Mouse (Mus musculus): ENCODE measurements at regions not wholly inside any gene's neighbourhood (a gene's known extent, or its start where the extent isn't known, plus 50 kb on each side); places are given as distances from the start of the nearest gene placed in this dataset.

- Histone ChIP-seq H3K27me3 (ENCODE audit: insufficient read depth, poor library complexity, severe bottlenecking) (no peaks in the 10 kb centered on the region), H3K4me3 (no peak overlapping the region), H3K9me3 (no peaks in the 10 kb centered on the region), H3K4me1 (replicated peaks) (peaks cover 11% of the 10 kb centered on the region), H3K36me3 (no peaks in the 10 kb centered on the region), H3K27ac (no peak overlapping the region)
- DNase-seq (ENCODE audit: low spot score) = no peak
- 86% methylated on average over 17 of the region's 17 CpGs for WGBS
These were observed 445.3 kb downstream of the Klf5 start for GRCm38 (mm10) chr14:99743625-99744297.

DNA sequence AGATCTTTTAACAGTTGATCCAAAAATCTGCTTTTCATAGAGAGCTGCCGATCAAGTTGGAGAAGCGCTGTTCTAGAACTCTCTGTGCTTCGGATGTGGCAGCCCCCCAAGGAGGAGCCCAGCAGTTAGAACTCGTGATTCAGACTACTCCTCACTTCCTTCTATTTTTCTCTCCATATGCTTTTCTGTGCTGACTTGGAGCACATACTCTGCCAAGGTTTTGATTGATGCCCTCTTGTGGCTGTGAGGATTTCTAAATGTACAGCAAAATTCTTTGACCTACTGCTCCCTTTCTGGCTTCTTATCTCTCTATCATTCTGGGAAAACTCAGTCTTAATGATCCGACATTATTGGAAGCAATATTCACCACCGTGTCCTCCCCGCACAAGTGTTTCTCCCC is 446.7 kb downstream of the Klf5 start:
- H3K36me3 ChIP-seq = no peaks in the 10 kb centered on the region
- H3K27ac ChIP-seq = no peak overlapping the region
- no peaks in the 10 kb centered on the region for H3K27me3 ChIP-seq (ENCODE audit: insufficient read depth, poor library complexity, severe bottlenecking)
- H3K4me3 ChIP-seq = no peak overlapping the region
- H3K4me1 ChIP-seq (replicated peaks) = peaks cover 24% of the 10 kb centered on the region
- no peak for DNase-seq (ENCODE audit: low spot score)
- H3K9me3 ChIP-seq = no peaks in the 10 kb centered on the region
- 85% methylated on average over 7 of the region's 7 CpGs for WGBS

DNA sequence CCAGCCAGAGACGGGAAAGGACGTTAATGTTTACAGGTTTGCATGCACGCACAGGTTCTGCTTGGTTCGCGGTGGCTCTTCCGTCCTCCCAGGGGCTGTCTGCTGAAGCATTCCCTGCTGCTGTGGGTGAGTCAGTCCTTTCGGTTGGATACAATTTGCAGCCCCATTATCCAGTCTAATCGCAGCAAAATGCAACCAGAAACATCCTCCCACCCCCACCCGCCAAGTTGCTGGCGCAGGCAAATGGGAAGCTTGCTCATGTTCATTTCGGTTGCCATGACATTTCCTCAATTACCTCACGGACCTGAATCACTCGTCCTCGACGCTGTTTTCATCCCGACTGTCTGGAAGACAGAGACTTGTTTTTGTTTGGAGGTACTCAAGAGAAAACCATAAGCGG is 449.7 kb downstream of the Klf5 start:
- Histone ChIP-seq H3K4me1 (replicated peaks) (peaks cover 27% of the 10 kb centered on the region), H3K27me3 (ENCODE audit: insufficient read depth, poor library complexity, severe bottlenecking) (no peaks in the 10 kb centered on the region), H3K27ac (peak overlapping the region; percentile 53; the same call in 1 of the 2 replicates), H3K36me3 (no peaks in the 10 kb centered on the region), H3K4me3 (no peak overlapping the region), H3K9me3 (no peaks in the 10 kb centered on the region)
- 71% methylated on average over 17 of the region's 17 CpGs for WGBS
- DNase-seq (ENCODE audit: low spot score) = peak; percentile 7

GRCm38 (mm10) chr14:99749308-99750305 is 451.1 kb downstream of the Klf5 start:
- 63% methylated on average over 12 of the region's 12 CpGs for WGBS
- Histone ChIP-seq H3K27me3 (ENCODE audit: insufficient read depth, poor library complexity, severe bottlenecking) (no peaks in the 10 kb centered on the region), H3K4me1 (replicated peaks) (peaks cover 27% of the 10 kb centered on the region), H3K27ac (peak overlapping the region; percentile 50), H3K4me3 (no peak overlapping the region), H3K9me3 (no peaks in the 10 kb centered on the region), H3K36me3 (no peaks in the 10 kb centered on the region)
- DNase-seq (ENCODE audit: low spot score) = no peak

DNA sequence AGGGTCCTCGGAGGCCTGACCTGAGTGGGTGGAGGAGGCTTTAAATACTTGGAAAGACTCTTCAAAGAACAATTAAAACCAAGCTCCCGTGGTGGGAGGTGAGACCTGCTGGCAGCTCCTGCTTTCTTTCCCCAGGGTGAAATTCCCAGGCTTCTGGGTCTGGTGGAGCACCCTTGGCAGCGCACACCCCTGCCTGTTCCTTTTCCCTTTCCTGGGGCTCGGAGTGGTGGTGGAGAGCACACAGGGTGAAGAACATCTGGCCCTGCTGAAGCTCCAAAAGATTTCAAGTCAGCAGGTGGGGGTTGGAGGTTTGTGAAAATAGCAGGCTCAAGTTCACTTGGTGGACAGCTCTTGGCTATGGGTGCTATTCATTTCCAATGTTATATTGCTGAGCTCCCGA is 459.6 kb downstream of the Klf5 start:
- Histone ChIP-seq H3K4me1 (replicated peaks) (peaks cover 13% of the 10 kb centered on the region), H3K36me3 (no peaks in the 10 kb centered on the region), H3K27me3 (ENCODE audit: insufficient read depth, poor library complexity, severe bottlenecking) (no peaks in the 10 kb centered on the region), H3K4me3 (no peak overlapping the region), H3K27ac (0 out of 2 replicates have a peak overlapping the region, but pooled peaks have one; percentile 12), H3K9me3 (no peaks in the 10 kb centered on the region)
- DNase-seq (ENCODE audit: low spot score) = no peak
- whole genome bisulfite sequencing = 72% methylated on average over 5 of the region's 5 CpGs

GRCm38 (mm10) chr14:99763336-99763735 is 464.8 kb downstream of the Klf5 start:
- no peaks in the 10 kb centered on the region for H3K27me3 ChIP-seq (ENCODE audit: insufficient read depth, poor library complexity, severe bottlenecking)
- DNase-seq (ENCODE audit: low spot score) = no peak
- no peaks in the 10 kb centered on the region for H3K36me3 ChIP-seq
- no peaks in the 10 kb centered on the region for H3K9me3 ChIP-seq
- no peaks in the 10 kb centered on the region for H3K4me1 ChIP-seq (replicated peaks)
- no peak overlapping the region for H3K27ac ChIP-seq
- no peak overlapping the region for H3K4me3 ChIP-seq
- WGBS = 65% methylated on average over 3 of the region's 3 CpGs

GRCm38 (mm10) chr14:99771009-99771408 is 472.5 kb downstream of the Klf5 start:
- H3K36me3 ChIP-seq = no peaks in the 10 kb centered on the region
- no peaks in the 10 kb centered on the region for H3K27me3 ChIP-seq (ENCODE audit: insufficient read depth, poor library complexity, severe bottlenecking)
- no peak overlapping the region for H3K4me3 ChIP-seq
- WGBS = 82% methylated on average over 1 of the region's 1 CpGs
- no peak overlapping the region for H3K27ac ChIP-seq
- H3K4me1 ChIP-seq (replicated peaks) = no peaks in the 10 kb centered on the region
- DNase-seq (ENCODE audit: low spot score) = no peak
- H3K9me3 ChIP-seq = no peaks in the 10 kb centered on the region

- Histone ChIP-seq H3K4me1 (replicated peaks) (no peaks in the 10 kb centered on the region), H3K27ac (no peak overlapping the region), H3K27me3 (ENCODE audit: insufficient read depth, poor library complexity, severe bottlenecking) (no peaks in the 10 kb centered on the region), H3K4me3 (no peak overlapping the region), H3K36me3 (no peaks in the 10 kb centered on the region), H3K9me3 (no peaks in the 10 kb centered on the region)
- 87% methylated on average over 19 of the region's 19 CpGs for WGBS
- DNase-seq (ENCODE audit: low spot score) = no peak
These were observed 474.4 kb downstream of the Klf5 start for GRCm38 (mm10) chr14:99772774-99773423.

- H3K9me3 ChIP-seq = no peaks in the 10 kb centered on the region
- 57% methylated on average over 8 of the region's 8 CpGs for WGBS
- no peaks in the 10 kb centered on the region for H3K27me3 ChIP-seq (ENCODE audit: insufficient read depth, poor library complexity, severe bottlenecking)
These were observed 480.0 kb downstream of the Klf5 start for GRCm38 (mm10) chr14:99778477-99778876.

GRCm38 (mm10) chr14:99778957-99779356 is 480.5 kb downstream of the Klf5 start:
- Histone ChIP-seq H3K36me3 (no peaks in the 10 kb centered on the region), H3K9me3 (no peaks in the 10 kb centered on the region), H3K4me3 (no peak overlapping the region), H3K4me1 (replicated peaks) (no peaks in the 10 kb centered on the region), H3K27ac (no peak overlapping the region), H3K27me3 (ENCODE audit: insufficient read depth, poor library complexity, severe bottlenecking) (no peaks in the 10 kb centered on the region)
- 90% methylated on average over 4 of the region's 4 CpGs for WGBS
- no peak for DNase-seq (ENCODE audit: low spot score)

More at GRCm38 (mm10) chr14:99778477-99778876, 480.0 kb downstream of the Klf5 start:
- no peak for DNase-seq (ENCODE audit: low spot score)
- Histone ChIP-seq H3K27ac (no peak overlapping the region), H3K36me3 (no peaks in the 10 kb centered on the region), H3K4me1 (replicated peaks) (no peaks in the 10 kb centered on the region), H3K4me3 (no peak overlapping the region)

- DNase-seq (ENCODE audit: low spot score) = no peak
- Histone ChIP-seq H3K36me3 (no peaks in the 10 kb centered on the region), H3K9me3 (no peaks in the 10 kb centered on the region), H3K4me3 (no peak overlapping the region), H3K4me1 (replicated peaks) (no peaks in the 10 kb centered on the region), H3K27me3 (ENCODE audit: insufficient read depth, poor library complexity, severe bottlenecking) (no peaks in the 10 kb centered on the region), H3K27ac (no peak overlapping the region)
- 87% methylated on average over 1 of the region's 1 CpGs for WGBS
These were observed 485.2 kb downstream of the Klf5 start for GRCm38 (mm10) chr14:99783646-99784045.

DNA sequence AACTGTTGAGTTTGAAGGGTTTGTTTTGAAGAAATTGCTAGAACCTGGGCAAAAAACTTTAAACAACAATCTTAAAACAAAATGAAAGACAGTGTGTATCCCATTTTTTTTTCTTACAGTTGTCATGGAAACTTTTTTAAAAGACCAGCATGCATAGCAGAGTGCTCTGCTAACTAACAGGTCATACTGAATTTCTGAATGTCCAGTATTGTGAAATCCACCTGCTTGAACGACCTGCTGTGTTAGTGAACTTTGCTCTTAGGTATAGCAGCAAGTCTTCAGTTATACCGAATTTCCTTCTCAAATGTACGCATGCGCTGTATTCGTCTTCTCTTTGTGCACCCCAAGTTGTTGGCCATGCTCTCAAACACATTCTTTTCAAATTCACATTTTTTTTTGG is 486.6 kb downstream of the Klf5 start:
- Histone ChIP-seq H3K36me3 (no peaks in the 10 kb centered on the region), H3K4me1 (replicated peaks) (no peaks in the 10 kb centered on the region), H3K27ac (no peak overlapping the region), H3K27me3 (ENCODE audit: insufficient read depth, poor library complexity, severe bottlenecking) (no peaks in the 10 kb centered on the region), H3K9me3 (no peaks in the 10 kb centered on the region), H3K4me3 (no peak overlapping the region)
- WGBS = 85% methylated on average over 5 of the region's 5 CpGs
- DNase-seq (ENCODE audit: low spot score) = no peak

GRCm38 (mm10) chr14:99786367-99786766 is 487.9 kb downstream of the Klf5 start:
- Histone ChIP-seq H3K27me3 (ENCODE audit: insufficient read depth, poor library complexity, severe bottlenecking) (no peaks in the 10 kb centered on the region), H3K9me3 (no peaks in the 10 kb centered on the region), H3K27ac (no peak overlapping the region), H3K4me3 (no peak overlapping the region), H3K4me1 (replicated peaks) (no peaks in the 10 kb centered on the region), H3K36me3 (no peaks in the 10 kb centered on the region)
- no peak for DNase-seq (ENCODE audit: low spot score)
- WGBS = 86% methylated on average over 1 of the region's 1 CpGs
